Mouse (Mus musculus): ENCODE measurements at regions not wholly inside any gene's neighbourhood (a gene's known extent, or its start where the extent isn't known, plus 50 kb on each side); places are given as distances from the start of the nearest gene placed in this dataset.

- no peaks in the 10 kb centered on the region for H3K9me3 ChIP-seq (ENCODE audit: control insufficient read depth)
- WGBS, result 92% methylated on average over 7 of the region's 7 CpGs
- H3K4me1 ChIP-seq (replicated peaks; ENCODE audit: control insufficient read depth, insufficient read depth, low read length), result no peaks in the 10 kb centered on the region
- H3K4me3 ChIP-seq (ENCODE audit: low read depth, low read length), result no peak overlapping the region
- H3K36me3 ChIP-seq (ENCODE audit: control insufficient read depth, insufficient read depth), result no peaks in the 10 kb centered on the region
- no peak overlapping the region for H3K4me2 ChIP-seq (replicated peaks; ENCODE audit: low read depth)
- no peaks in the 10 kb centered on the region for H3K27me3 ChIP-seq (replicated peaks; ENCODE audit: control insufficient read depth, insufficient read depth, low read length)
- TF ChIP-seq CTCF (IDR thresholded peaks at IDR 0.05; ENCODE audit: low read depth), result no peak
- H3K9ac ChIP-seq (ENCODE audit: low read depth, low read length), result no peak overlapping the region
- ATAC-seq, result no peak
- no peak overlapping the region for H3K27ac ChIP-seq (ENCODE audit: low read depth, low read length)
Measured at GRCm38 (mm10) chr14:120560416-120560815, 82.2 kb downstream of the Rap2a start.

DNA sequence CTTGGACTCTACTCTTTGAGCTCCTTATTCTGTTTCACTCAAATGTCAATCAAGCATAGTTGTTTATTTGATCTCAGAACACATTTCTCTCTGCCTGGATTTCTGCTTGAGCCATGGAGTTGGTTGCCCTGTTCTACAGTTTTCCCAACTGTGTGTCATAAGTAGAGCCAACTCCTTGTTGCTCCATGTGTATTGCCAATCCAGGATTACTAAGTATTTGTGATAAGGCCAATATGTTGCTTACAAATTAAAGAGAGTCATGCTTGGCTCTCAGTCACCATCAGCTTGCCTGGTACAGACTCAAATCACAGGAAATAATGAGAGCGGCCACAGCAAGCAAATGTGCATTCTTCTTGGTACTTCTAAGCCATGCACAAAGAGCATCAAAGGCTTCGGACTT, 82.7 kb downstream of the Rap2a start:
- no peaks in the 10 kb centered on the region for H3K27me3 ChIP-seq (replicated peaks; ENCODE audit: control insufficient read depth, insufficient read depth, low read length)
- no peaks in the 10 kb centered on the region for H3K4me1 ChIP-seq (replicated peaks; ENCODE audit: control insufficient read depth, insufficient read depth, low read length)
- WGBS, result 96% methylated on average over 2 of the region's 2 CpGs
- no peak overlapping the region for H3K4me2 ChIP-seq (replicated peaks; ENCODE audit: low read depth)
- no peak overlapping the region for H3K9ac ChIP-seq (ENCODE audit: low read depth, low read length)
- no peak overlapping the region for H3K27ac ChIP-seq (ENCODE audit: low read depth, low read length)
- H3K36me3 ChIP-seq (ENCODE audit: control insufficient read depth, insufficient read depth), result no peaks in the 10 kb centered on the region
- no peak for ATAC-seq
- TF ChIP-seq CTCF (IDR thresholded peaks at IDR 0.05; ENCODE audit: low read depth), result no peak
- no peaks in the 10 kb centered on the region for H3K9me3 ChIP-seq (ENCODE audit: control insufficient read depth)
- H3K4me3 ChIP-seq (ENCODE audit: low read depth, low read length), result no peak overlapping the region

- H3K27me3 ChIP-seq (replicated peaks; ENCODE audit: control insufficient read depth, insufficient read depth, low read length), result no peaks in the 10 kb centered on the region
Measured at GRCm38 (mm10) chr14:120566945-120567344, 88.7 kb downstream of the Rap2a start.

DNA sequence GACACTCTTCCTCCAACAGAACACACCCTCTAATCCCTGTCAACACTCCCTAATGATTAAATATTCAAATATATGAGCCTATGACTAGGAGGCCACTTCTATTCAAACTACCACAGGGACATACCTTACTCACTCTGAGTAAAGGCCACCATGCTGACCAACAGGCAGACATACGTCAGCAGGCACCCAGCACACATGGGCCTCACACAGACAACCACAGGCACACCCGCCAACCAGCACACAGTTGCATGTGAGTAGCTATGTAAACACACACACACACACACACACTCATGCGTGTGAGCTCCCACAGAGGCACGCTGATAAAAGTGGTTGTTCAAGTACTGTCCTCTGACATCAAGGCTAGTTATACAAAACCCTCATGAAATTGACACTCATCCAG, 89.8 kb downstream of the Rap2a start:
- Histone ChIP-seq H3K4me3 (ENCODE audit: low read depth, low read length) (no peak overlapping the region), H3K9me3 (ENCODE audit: control insufficient read depth) (no peaks in the 10 kb centered on the region), H3K4me1 (replicated peaks; ENCODE audit: control insufficient read depth, insufficient read depth, low read length) (no peaks in the 10 kb centered on the region), H3K27me3 (replicated peaks; ENCODE audit: control insufficient read depth, insufficient read depth, low read length) (no peaks in the 10 kb centered on the region), H3K36me3 (ENCODE audit: control insufficient read depth, insufficient read depth) (no peaks in the 10 kb centered on the region), H3K27ac (ENCODE audit: low read depth, low read length) (no peak overlapping the region), H3K9ac (ENCODE audit: low read depth, low read length) (no peak overlapping the region), H3K4me2 (replicated peaks; ENCODE audit: low read depth) (no peak overlapping the region)
- WGBS, result 57% methylated on average over 4 of the region's 4 CpGs
- TF ChIP-seq CTCF (IDR thresholded peaks at IDR 0.05; ENCODE audit: low read depth), result no peak
- ATAC-seq, result no peak

More at GRCm38 (mm10) chr14:120566945-120567344, 88.7 kb downstream of the Rap2a start:
- Histone ChIP-seq H3K4me2 (replicated peaks; ENCODE audit: low read depth) (no peak overlapping the region), H3K4me3 (ENCODE audit: low read depth, low read length) (no peak overlapping the region), H3K36me3 (ENCODE audit: control insufficient read depth, insufficient read depth) (no peaks in the 10 kb centered on the region), H3K9me3 (ENCODE audit: control insufficient read depth) (no peaks in the 10 kb centered on the region), H3K9ac (ENCODE audit: low read depth, low read length) (no peak overlapping the region), H3K27ac (ENCODE audit: low read depth, low read length) (no peak overlapping the region), H3K4me1 (replicated peaks; ENCODE audit: control insufficient read depth, insufficient read depth, low read length) (no peaks in the 10 kb centered on the region)
- whole genome bisulfite sequencing, result 50% methylated on average over 1 of the region's 1 CpGs
- no peak for ATAC-seq
- TF ChIP-seq CTCF (IDR thresholded peaks at IDR 0.05; ENCODE audit: low read depth), result no peak

GRCm38 (mm10) chr14:120572238-120572637, 94.0 kb downstream of the Rap2a start:
- no peaks in the 10 kb centered on the region for H3K27me3 ChIP-seq (replicated peaks; ENCODE audit: control insufficient read depth, insufficient read depth, low read length)
- no peaks in the 10 kb centered on the region for H3K4me1 ChIP-seq (replicated peaks; ENCODE audit: control insufficient read depth, insufficient read depth, low read length)
- no peak for TF ChIP-seq CTCF (IDR thresholded peaks at IDR 0.05; ENCODE audit: low read depth)
- H3K4me2 ChIP-seq (replicated peaks; ENCODE audit: low read depth), result no peak overlapping the region
- no peak overlapping the region for H3K27ac ChIP-seq (ENCODE audit: low read depth, low read length)
- H3K36me3 ChIP-seq (ENCODE audit: control insufficient read depth, insufficient read depth), result no peaks in the 10 kb centered on the region
- H3K4me3 ChIP-seq (ENCODE audit: low read depth, low read length), result no peak overlapping the region
- WGBS, result 79% methylated on average over 10 of the region's 10 CpGs
- no peaks in the 10 kb centered on the region for H3K9me3 ChIP-seq (ENCODE audit: control insufficient read depth)
- H3K9ac ChIP-seq (ENCODE audit: low read depth, low read length), result no peak overlapping the region
- ATAC-seq, result no peak

DNA sequence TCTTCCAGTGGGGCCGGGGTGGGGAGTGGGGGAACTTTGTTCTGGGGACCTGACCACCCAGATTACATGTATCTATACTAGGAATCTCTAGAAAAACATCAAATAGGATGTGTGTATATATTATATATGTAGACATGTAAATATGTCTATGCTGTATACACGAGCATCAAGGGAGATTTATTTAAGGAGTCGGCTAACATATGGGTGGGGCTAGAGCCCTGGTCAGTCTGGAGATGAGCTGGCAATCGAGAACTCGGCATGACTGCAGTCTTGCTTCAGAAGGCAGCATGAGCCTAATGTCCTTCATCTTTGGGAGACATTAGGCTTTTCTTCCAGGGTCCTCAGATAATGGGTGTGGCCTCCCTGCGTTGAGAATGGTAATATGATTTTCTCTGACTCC, 97.0 kb downstream of the Rap2a start:
- Histone ChIP-seq H3K27ac (ENCODE audit: low read depth, low read length) (no peak overlapping the region), H3K9me3 (ENCODE audit: control insufficient read depth) (no peaks in the 10 kb centered on the region), H3K4me3 (ENCODE audit: low read depth, low read length) (no peak overlapping the region), H3K9ac (ENCODE audit: low read depth, low read length) (no peak overlapping the region), H3K27me3 (replicated peaks; ENCODE audit: control insufficient read depth, insufficient read depth, low read length) (no peaks in the 10 kb centered on the region), H3K36me3 (ENCODE audit: control insufficient read depth, insufficient read depth) (no peaks in the 10 kb centered on the region), H3K4me2 (replicated peaks; ENCODE audit: low read depth) (no peak overlapping the region), H3K4me1 (replicated peaks; ENCODE audit: control insufficient read depth, insufficient read depth, low read length) (no peaks in the 10 kb centered on the region)
- no peak for ATAC-seq
- no peak for TF ChIP-seq CTCF (IDR thresholded peaks at IDR 0.05; ENCODE audit: low read depth)
- WGBS, result 51% methylated on average over 6 of the region's 6 CpGs
